Mouse (Mus musculus) B cell, adult 67 days (primary cell): ENCODE measurements around the gene Gm1604a. TPM values are rescaled to one million over a fixed set of nuclear protein-coding genes. Genes with fewer than 3 reads are reported as not detected.

Source experiments
- total RNA-seq, 2 experiments: library from RNA; stranded (reverse); gene quantifications; 4 replicates each; pipeline ENCODE4 v1.2.4; 2023

The Gm1604a gene
- total RNA-seq, result not detected

GRCm38 (mm10) chr17:7025257-7025656 is at the start of gene Gm1604a:
Gene Gm1604a (plus strand): TSS chr17:7025568.

DNA sequence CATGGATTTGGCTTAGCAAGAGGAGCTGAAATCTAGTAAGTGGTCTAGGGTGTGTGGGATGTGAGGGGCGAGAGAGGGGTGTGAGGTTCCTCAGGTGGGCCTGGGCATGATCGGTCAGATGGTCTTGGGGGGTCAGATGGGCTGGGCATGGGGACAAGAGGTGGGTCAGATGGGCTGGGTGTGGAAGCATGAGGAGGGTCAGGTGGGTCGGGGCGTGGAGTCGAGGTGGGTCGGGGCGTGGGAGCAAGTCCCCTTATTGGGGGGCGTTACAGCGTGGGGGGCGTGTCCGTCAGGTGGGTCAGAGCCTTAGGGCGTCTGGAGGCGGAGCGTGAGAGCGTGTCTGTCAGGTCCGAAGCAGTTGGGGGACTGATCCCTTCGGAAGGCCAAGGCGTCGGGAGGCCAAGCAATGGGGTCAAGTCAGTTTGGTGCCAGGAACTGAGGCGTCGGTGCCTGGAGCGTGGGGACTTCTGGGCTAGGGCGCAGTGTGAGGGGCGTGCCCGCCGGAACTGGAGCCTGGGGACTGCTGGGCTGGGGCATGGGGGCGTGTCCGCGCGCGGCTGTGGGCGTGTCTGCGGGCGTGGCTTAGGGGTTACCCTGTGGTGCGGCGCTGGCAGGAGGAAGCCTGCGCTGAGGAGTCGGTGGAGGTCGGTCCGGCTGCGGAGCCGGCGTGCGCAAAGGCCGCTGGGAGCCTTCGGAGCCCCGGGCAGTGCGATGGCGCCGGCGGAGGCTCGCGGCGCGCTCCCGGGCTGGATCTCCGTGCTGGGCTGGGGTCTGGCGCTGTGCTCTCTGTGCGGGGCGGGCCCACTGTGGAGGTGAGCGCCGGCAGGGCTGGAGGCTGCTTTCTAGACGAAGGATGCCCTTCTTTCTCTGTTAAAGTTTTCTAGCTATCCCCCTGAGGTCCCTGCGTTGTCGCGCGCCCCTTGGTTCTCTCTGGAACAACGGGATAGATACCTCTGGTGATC is 46.8 kb upstream of the Gm1604a start, which contains the start of gene Gm49721:
Gm49721 (plus strand) TSS at position 618 of the 962 bp plus-strand sequence.

Other genes starting within 250 kb of the Gm1604a start
- gene Ezr, start 242.8 kb upstream of the Gm1604a start, total RNA-seq, result 100 to 1,000 TPM; 380 to 396 TPM
- 10 to 100 TPM in 1 of 2 experiments, 1 to 10 TPM in 1; 8.0 to 10.2 TPM for gene Rsph3b, start 76.9 kb upstream of the Gm1604a start, total RNA-seq
- 10 to 100 TPM; 46.7 to 62.6 TPM for gene Tagap1, start 64.4 kb upstream of the Gm1604a start, total RNA-seq
- gene Rnaset2b, start 54.9 kb upstream of the Gm1604a start, total RNA-seq, result 100 to 1,000 TPM; 216 to 217 TPM
- gene Gm49721, start 46.7 kb upstream of the Gm1604a start, total RNA-seq, result under 1 TPM in 1 of 2 experiments, not detected in 1; 0.90 TPM
- gene Rps6ka2, start 144.5 kb downstream of the Gm1604a start, total RNA-seq, result 1 to 10 TPM; 2.7 to 2.8 TPM